Mouse (Mus musculus) liver, adult 2 months (tissue): ENCODE measurements at regions not wholly inside any gene's neighbourhood (a gene's known extent, or its start where the extent isn't known, plus 50 kb on each side); places are given as distances from the start of the nearest gene placed in this dataset.
A peak's percentile ranks its signal among the peaks of the same experiment; 100 is the strongest.

Source experiments
- DNase-seq: peaks from one replicate; pipeline ENCODE4 v3.0.0-alpha.2; 2011; ENCODE audit warnings: low read depth, low spot score; ENCODE audit errors: extremely low read depth
- H3K27ac ChIP-seq: fragments of 200-500 bp; replicated peaks from 2 replicates; pipeline ENCODE4 v1.5.1; 2012; ENCODE audit warnings: low read depth, mild to moderate bottlenecking, control low read depth, inconsistent platforms, low read length; ENCODE audit not compliant: insufficient read depth
- H3K27me3 ChIP-seq: fragments of 200-500 bp; 2 replicates; pipeline ENCODE4 v1.6.1; 2012; ENCODE audit warnings: mild to moderate bottlenecking, moderate library complexity, low read length, inconsistent platforms; ENCODE audit not compliant: control insufficient read depth, insufficient read depth
- H3K36me3 ChIP-seq: fragments of 200-500 bp; 2 replicates; pipeline ENCODE4 v1.6.1; 2012; ENCODE audit warnings: low read length, inconsistent platforms; ENCODE audit not compliant: control insufficient read depth, insufficient read depth
- H3K4me1 ChIP-seq: fragments of 200-500 bp; 2 replicates; pipeline ENCODE4 v1.6.1; 2011; ENCODE audit warnings: low read length; ENCODE audit not compliant: control insufficient read depth, insufficient read depth
- H3K4me3 ChIP-seq: fragments of 200-500 bp; 2 replicates; pipeline ENCODE4 v1.5.1; 2011; ENCODE audit warnings: low read depth, mild to moderate bottlenecking, control low read depth, low read length, moderate library complexity; ENCODE audit not compliant: insufficient read depth
- H3K79me2 ChIP-seq: fragments of 200-500 bp; 2 replicates; pipeline ENCODE4 v1.6.1; 2012; ENCODE audit warnings: inconsistent platforms, mild to moderate bottlenecking, low read length, moderate library complexity; ENCODE audit not compliant: control insufficient read depth, insufficient read depth
- H3K9ac ChIP-seq: fragments of 200-500 bp; 2 replicates; pipeline ENCODE4 v1.6.1; 2012; ENCODE audit warnings: low read depth, mild to moderate bottlenecking, control low read depth, inconsistent platforms, low read length
- CTCF ChIP-seq: fragments of 200-500 bp; IDR thresholded peaks from 2 replicates; pipeline ENCODE4 v1.5.1; 2011; ENCODE audit warnings: low read depth, low read length, control low read depth
- POLR2A ChIP-seq: fragments of 200-500 bp; IDR thresholded peaks from 2 replicates; pipeline ENCODE4 v1.6.1; 2011; ENCODE audit warnings: low read length, control low read depth; ENCODE audit not compliant: insufficient read depth; ENCODE audit errors: extremely low read depth
- WGBS: fragments of 180-500 bp; shearing (Covaris S2); methylation state at CpG from one replicate; pipeline ENCODE4 v1.1.7; 2018; 5-methylcytosine and 5-hydroxymethylcytosine counted together

DNA sequence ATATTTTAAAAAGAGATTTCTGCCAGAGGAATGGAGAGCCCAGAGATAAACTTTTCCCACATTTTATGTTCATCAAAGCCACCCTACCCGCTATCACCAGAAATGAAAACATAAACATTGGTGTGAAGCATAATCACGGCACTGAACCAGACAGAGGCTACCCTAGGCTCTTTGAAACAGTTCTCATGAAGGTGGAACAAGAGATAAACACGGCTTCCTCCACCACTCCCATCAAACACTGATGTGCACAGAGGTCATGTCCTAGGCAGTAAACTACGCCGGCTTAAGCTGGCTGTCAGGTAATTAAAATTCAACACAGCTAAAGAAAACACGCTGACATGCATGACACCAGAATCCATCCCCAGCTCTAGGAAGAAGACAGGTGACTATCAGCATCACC lies 182.5 kb downstream of the Mreg start:
- no peak overlapping the region for H3K27ac ChIP-seq
- H3K9ac ChIP-seq = no peak overlapping the region
- no peaks in the 10 kb centered on the region for H3K36me3 ChIP-seq
- DNase-seq = no peak
- H3K27me3 ChIP-seq = no peaks in the 10 kb centered on the region
- H3K4me1 ChIP-seq = peaks cover 8% of the 10 kb centered on the region
- no peak overlapping the region for H3K4me3 ChIP-seq
- no peaks in the 10 kb centered on the region for H3K79me2 ChIP-seq
- TF ChIP-seq POLR2A (no peak), CTCF (no peak)
- WGBS = 90% methylated on average over 6 of the region's 6 CpGs

GRCm38 (mm10) chr1:72026861-72027260 lies 185.2 kb downstream of the Mreg start:
- TF ChIP-seq CTCF = no peak
- TF ChIP-seq POLR2A = no peak
- H3K4me1 ChIP-seq = peaks cover 11% of the 10 kb centered on the region
- no peaks in the 10 kb centered on the region for H3K36me3 ChIP-seq
- WGBS = 41% methylated on average over 4 of the region's 4 CpGs
- H3K79me2 ChIP-seq = no peaks in the 10 kb centered on the region
- H3K27me3 ChIP-seq = no peaks in the 10 kb centered on the region
- H3K27ac ChIP-seq = no peak overlapping the region
- DNase-seq = peak; percentile 79
- no peak overlapping the region for H3K9ac ChIP-seq
- no peak overlapping the region for H3K4me3 ChIP-seq

GRCm38 (mm10) chr1:72022631-72023030 lies 189.5 kb downstream of the Mreg start:
- no peak for DNase-seq
- no peak overlapping the region for H3K9ac ChIP-seq
- no peak overlapping the region for H3K4me3 ChIP-seq
- WGBS = 86% methylated on average over 3 of the region's 3 CpGs
- no peak for TF ChIP-seq POLR2A
- no peak for TF ChIP-seq CTCF
- no peaks in the 10 kb centered on the region for H3K79me2 ChIP-seq
- H3K4me1 ChIP-seq = peaks cover 11% of the 10 kb centered on the region
- no peaks in the 10 kb centered on the region for H3K36me3 ChIP-seq
- no peaks in the 10 kb centered on the region for H3K27me3 ChIP-seq
- H3K27ac ChIP-seq = no peak overlapping the region

DNA sequence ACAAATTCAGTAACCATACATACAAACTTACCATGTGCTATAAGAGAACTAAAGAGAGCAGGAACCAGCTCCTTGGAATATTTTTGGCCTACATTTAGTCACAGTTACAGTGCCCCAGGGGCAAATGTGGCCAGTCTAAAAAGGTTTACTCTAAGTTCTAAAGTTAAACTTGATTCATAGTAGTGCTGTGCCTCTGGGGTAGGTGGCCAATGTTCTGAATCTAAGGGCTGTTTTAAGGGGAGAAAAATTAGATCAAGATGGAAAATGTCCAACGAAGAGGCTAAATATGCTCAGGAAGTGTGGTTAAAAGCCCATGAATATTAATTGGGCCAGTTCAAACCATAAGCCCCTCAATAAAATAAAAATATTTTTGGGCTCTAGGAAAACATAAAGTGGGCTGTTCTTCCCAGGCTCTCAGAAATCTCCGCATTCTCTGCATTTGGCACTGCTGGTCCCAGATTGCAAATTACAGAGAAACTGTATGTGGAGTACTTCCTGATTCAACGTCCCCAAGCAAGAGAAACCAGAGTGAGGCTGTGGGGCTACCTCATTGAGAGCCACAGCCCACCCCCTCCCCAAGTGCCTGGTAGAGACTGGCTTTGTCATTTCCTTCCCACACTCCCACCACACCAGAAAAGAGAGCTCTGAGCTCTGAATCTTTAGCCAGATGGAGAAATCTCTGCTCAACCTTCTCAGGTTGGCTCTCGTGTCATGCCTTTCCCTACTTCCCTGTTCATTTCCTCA lies 193.5 kb downstream of the Mreg start:
- H3K4me1 ChIP-seq = peaks cover 5% of the 10 kb centered on the region; the same call in 1 of the 2 replicates
- no peaks in the 10 kb centered on the region for H3K27me3 ChIP-seq
- H3K27ac ChIP-seq = no peak overlapping the region
- no peaks in the 10 kb centered on the region for H3K36me3 ChIP-seq
- DNase-seq = no peak
- H3K79me2 ChIP-seq = no peaks in the 10 kb centered on the region
- TF ChIP-seq POLR2A (no peak), CTCF (no peak)
- WGBS = 88% methylated on average over 4 of the region's 4 CpGs
- H3K4me3 ChIP-seq = no peak overlapping the region
- H3K9ac ChIP-seq = no peak overlapping the region

GRCm38 (mm10) chr1:72017814-72018478 lies 194.2 kb downstream of the Mreg start:
- no peaks in the 10 kb centered on the region for H3K79me2 ChIP-seq
- H3K27me3 ChIP-seq = no peaks in the 10 kb centered on the region
- no peak for DNase-seq
- no peak overlapping the region for H3K9ac ChIP-seq
- TF ChIP-seq POLR2A = no peak
- H3K27ac ChIP-seq = no peak overlapping the region
- H3K4me1 ChIP-seq = peaks cover 5% of the 10 kb centered on the region; the same call in 1 of the 2 replicates
- no peak overlapping the region for H3K4me3 ChIP-seq
- WGBS = 84% methylated on average over 1 of the region's 1 CpGs
- no peaks in the 10 kb centered on the region for H3K36me3 ChIP-seq

DNA sequence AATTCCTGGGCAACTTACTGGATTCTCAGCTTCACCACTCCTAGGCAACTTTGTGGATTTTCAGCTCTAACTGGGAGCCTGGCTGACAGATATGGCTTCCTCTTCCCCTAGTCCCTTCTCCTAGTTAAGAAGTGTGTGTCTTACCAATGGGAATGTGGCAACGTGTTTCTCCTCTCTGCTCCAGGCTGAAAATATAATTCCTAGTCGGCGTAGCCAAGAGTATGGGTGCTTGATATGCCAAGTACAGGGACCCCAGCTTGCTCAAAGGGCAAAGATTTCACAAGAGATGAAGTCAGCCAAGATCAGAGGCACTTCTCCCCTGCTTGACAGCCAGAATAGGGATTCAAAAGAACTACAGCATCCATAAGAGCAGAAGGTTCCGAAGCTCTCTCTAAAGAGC lies 196.6 kb downstream of the Mreg start:
- TF ChIP-seq POLR2A (no peak), CTCF (no peak)
- H3K27me3 ChIP-seq = no peaks in the 10 kb centered on the region
- H3K27ac ChIP-seq = no peak overlapping the region
- 47% methylated on average over 4 of the region's 4 CpGs for WGBS
- no peak overlapping the region for H3K4me3 ChIP-seq
- H3K79me2 ChIP-seq = no peaks in the 10 kb centered on the region
- no peak overlapping the region for H3K9ac ChIP-seq
- no peaks in the 10 kb centered on the region for H3K36me3 ChIP-seq
- H3K4me1 ChIP-seq = peaks cover 8% of the 10 kb centered on the region
- peak; percentile 72 for DNase-seq
